Mouse (Mus musculus) spleen, adult 2 months (tissue): ENCODE data around the gene Tfeb.

Experiments
- CTCF ChIP-seq: fragments of 200-500 bp; IDR thresholded peaks from 2 replicates; pipeline ENCODE4 v1.5.1; 2011; ENCODE audit warnings: mild to moderate bottlenecking, inconsistent platforms; ENCODE audit not compliant: insufficient read depth, insufficient read length, insufficient replicate concordance; ENCODE audit errors: extremely low read depth
- POLR2A ChIP-seq: fragments of 200-500 bp; IDR thresholded peaks from 2 replicates; pipeline ENCODE4 v1.6.1; 2011; ENCODE audit warnings: low read depth, low read length, inconsistent platforms

DNA sequence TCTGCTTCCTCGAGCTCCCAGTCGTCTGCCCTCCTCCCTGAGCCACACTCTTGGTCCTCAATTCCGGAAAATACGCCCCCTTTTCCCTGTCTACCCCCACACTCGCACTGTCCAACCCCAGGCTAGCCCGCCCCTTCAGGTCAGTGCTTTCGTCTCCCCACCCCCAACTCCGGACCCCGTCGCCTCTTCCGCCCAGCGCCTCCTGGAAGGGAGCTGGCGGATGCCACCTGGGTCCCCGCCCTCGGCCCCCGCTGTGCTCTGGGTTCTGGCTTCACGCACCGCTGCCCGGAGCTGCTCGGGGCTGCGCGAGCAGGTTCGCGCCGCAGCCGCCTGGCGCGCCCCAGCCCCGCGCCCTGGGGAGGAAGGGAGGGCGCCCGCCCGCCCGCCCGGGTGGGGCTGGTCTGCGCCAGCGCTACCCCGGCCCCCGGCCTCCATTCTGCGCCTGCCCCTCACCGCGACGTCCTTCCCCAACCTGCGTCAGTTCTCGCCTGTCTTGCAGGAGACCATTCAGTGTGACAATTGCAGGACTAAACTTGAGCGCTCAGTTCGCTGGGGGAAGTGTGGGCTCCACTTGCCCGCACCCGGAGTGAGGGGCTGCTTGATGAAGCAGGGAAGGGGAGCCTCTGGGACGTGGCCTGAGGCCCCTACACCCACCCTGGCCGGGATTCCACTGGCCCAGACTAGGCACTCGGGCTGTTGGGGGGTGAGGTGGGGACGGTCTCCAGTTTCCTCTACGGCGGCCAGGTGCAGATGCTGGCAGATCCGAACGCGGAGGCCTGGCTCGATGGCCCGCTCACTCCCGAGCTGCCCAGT lies 1.4 kb downstream of the Tfeb start:
- peak; percentile 6; the same call in 1 of the 2 replicates for TF ChIP-seq POLR2A
- no peak for TF ChIP-seq CTCF
